Mouse (Mus musculus) thymus, adult 2 months (tissue): ENCODE data around the gene Syt13.

Experiments used
- CTCF ChIP-seq: fragments of 200-500 bp; IDR thresholded peaks from 2 replicates; pipeline ENCODE4 v1.5.1; 2012; ENCODE audit warnings: mild to moderate bottlenecking, control low read depth, low read length, moderate library complexity, borderline replicate concordance; ENCODE audit not compliant: control insufficient read depth, poor library complexity, insufficient read depth; ENCODE audit errors: extremely low read depth
- POLR2A ChIP-seq: fragments of 200-500 bp; IDR thresholded peaks from 2 replicates; pipeline ENCODE4 v1.6.1; 2012; ENCODE audit warnings: mild to moderate bottlenecking, low read length, control low read depth, moderate library complexity; ENCODE audit not compliant: control insufficient read depth, poor library complexity, insufficient read depth; ENCODE audit errors: extremely low read depth

GRCm38 (mm10) chr2:92912312-92912711, 2.6 kb upstream of the Syt13 start:
- TF ChIP-seq CTCF = no peak
- no peak for TF ChIP-seq POLR2A
